Comparison of ENCODE assay signal across 8 mouse cellular contexts in the genomic region with DNA sequence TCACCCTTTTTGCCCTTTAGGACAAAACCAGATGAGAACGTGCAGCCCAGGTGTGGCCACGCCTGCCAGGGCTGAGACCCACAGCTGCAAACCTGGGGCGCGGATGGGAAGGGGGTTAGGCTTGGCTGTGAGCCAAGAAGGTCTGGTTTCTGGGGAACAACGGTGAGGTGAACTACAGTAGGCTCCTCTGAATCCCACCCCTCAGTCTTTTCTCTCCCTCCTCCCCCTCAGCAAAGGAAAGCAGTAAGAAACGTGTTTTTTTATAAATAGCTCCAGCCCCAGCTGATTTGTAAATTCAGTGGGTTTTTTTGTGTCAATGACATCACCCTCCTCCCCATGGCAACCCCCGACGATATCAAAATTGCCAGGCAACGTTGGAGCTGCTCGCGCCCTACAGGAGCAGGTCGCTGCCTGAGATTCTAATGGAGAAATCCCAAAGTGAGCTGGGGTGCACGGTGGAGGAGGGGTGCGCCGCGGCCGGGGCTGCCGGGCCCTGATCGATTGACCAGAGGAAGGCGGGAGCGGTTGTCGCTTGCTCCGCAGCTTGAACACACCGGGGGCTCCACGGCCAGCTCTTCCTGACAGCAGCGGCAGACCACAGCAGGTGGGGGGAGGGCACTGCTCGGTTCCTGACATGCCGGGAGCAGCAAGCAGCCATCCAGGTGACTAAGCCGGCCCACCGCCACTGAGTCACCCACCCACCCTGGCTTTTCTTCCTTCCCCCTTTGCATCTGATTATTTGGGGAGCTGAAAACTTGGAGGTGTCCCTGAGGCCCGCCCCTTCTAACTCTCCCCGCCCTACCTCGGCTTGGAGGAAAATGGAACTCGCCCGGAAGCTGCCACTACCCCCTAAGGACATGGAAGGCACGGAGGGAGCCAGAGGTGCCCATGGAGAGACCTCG. TPM values are rescaled to one million over a fixed set of nuclear protein-coding genes. Genes with fewer than 3 reads are reported as not detected.
DNase-seq lines count a peak whose midpoint lies in the region; ATAC-seq and TF ChIP-seq lines count a peak whose summit lies in the region.

A gene (plus strand): TSS at position 402 of the 902 bp plus-strand sequence.

- no peak within 1 kb of the TSS for H3K27ac ChIP-seq in kidney, postnatal 0 days
- no peak within 1 kb of the TSS for H3K27ac ChIP-seq in forebrain, embryonic 11.5 days (ENCODE audit: low read depth, low read length)
- H3K27ac ChIP-seq in hindbrain, postnatal 0 days, result peak within 1 kb of the TSS; percentile 80
- no peak within 1 kb of the TSS for H3K27ac ChIP-seq in limb, embryonic 13.5 days

- no peak for TF ChIP-seq CTCF in kidney, postnatal 0 days (IDR thresholded peaks at IDR 0.05; ENCODE audit: low read depth)
- no peak for TF ChIP-seq CTCF in hindbrain, postnatal 0 days (IDR thresholded peaks at IDR 0.05; ENCODE audit: low read depth)

- H3K9ac ChIP-seq in kidney, postnatal 0 days (ENCODE audit: low read depth, low read length), result peak within 1 kb of the TSS; percentile 41; the same call in 1 of the 2 replicates
- peak within 1 kb of the TSS; percentile 58 for H3K9ac ChIP-seq in forebrain, embryonic 11.5 days (ENCODE audit: low read length)
- H3K9ac ChIP-seq in hindbrain, postnatal 0 days (replicated peaks; ENCODE audit: low read length), result peak within 1 kb of the TSS; percentile 63
- H3K9ac ChIP-seq in limb, embryonic 13.5 days, result peak within 1 kb of the TSS; percentile 66

- peak within 1 kb of the TSS; percentile 36 for H3K4me3 ChIP-seq in kidney, postnatal 0 days (replicated peaks; ENCODE audit: low read depth, low read length)
- H3K4me3 ChIP-seq in forebrain, embryonic 11.5 days (ENCODE audit: low read depth, low read length), result peak within 1 kb of the TSS; percentile 36
- H3K4me3 ChIP-seq in hindbrain, postnatal 0 days (ENCODE audit: low read length), result peak within 1 kb of the TSS; percentile 52
- H3K4me3 ChIP-seq in limb, embryonic 13.5 days, result peak within 1 kb of the TSS; percentile 46

- H3K36me3 ChIP-seq in kidney, postnatal 0 days (ENCODE audit: insufficient read depth, low read length), result no peaks in the 10 kb centered on the region
- no peaks in the 10 kb centered on the region for H3K36me3 ChIP-seq in forebrain, embryonic 11.5 days (ENCODE audit: control insufficient read depth, insufficient read depth, low read length)
- no peaks in the 10 kb centered on the region for H3K36me3 ChIP-seq in hindbrain, postnatal 0 days (ENCODE audit: insufficient read depth, low read length)
- no peaks in the 10 kb centered on the region for H3K36me3 ChIP-seq in limb, embryonic 13.5 days

- WGBS in kidney, postnatal 0 days, result 3% methylated on average over 37 of the region's 37 CpGs
- under 1% methylated on average over 37 of the region's 37 CpGs for WGBS in forebrain, embryonic 11.5 days
- 2% methylated on average over 37 of the region's 37 CpGs for WGBS in hindbrain, postnatal 0 days
- WGBS in limb, embryonic 13.5 days, result 2% methylated on average over 37 of the region's 37 CpGs

- H3K4me2 ChIP-seq in kidney, postnatal 0 days (ENCODE audit: low read length), result peak within 1 kb of the TSS; percentile 72
- peak within 1 kb of the TSS; percentile 84 for H3K4me2 ChIP-seq in forebrain, embryonic 11.5 days (ENCODE audit: low read depth, low read length, severe bottlenecking)
- H3K4me2 ChIP-seq in hindbrain, postnatal 0 days (ENCODE audit: low read depth, low read length), result peak within 1 kb of the TSS; percentile 86
- H3K4me2 ChIP-seq in limb, embryonic 13.5 days (replicated peaks), result peak within 1 kb of the TSS; percentile 91

- ATAC-seq in kidney, postnatal 0 days (replicated peaks; ENCODE audit: low FRiP score, low read depth), result peak; percentile 23
- peak; percentile 43 for ATAC-seq in forebrain, embryonic 11.5 days (replicated peaks; ENCODE audit: low FRiP score)
- ATAC-seq in hindbrain, postnatal 0 days, result peak; percentile 65
- peak; percentile 24; the same call in 1 of the 2 replicates for ATAC-seq in limb, embryonic 13.5 days (ENCODE audit: low FRiP score, low read depth)

- peaks cover 7% of the 10 kb centered on the region for H3K27me3 ChIP-seq in kidney, postnatal 0 days (ENCODE audit: insufficient read depth, low read length)
- peaks cover 22% of the 10 kb centered on the region for H3K27me3 ChIP-seq in forebrain, embryonic 11.5 days (ENCODE audit: control insufficient read depth, insufficient read depth, low read length)
- no peaks in the 10 kb centered on the region for H3K27me3 ChIP-seq in hindbrain, postnatal 0 days (ENCODE audit: insufficient read depth, low read length)
- H3K27me3 ChIP-seq in limb, embryonic 13.5 days, result peaks cover 31% of the 10 kb centered on the region

- no peak for DNase-seq in kidney, postnatal 0 days (ENCODE audit: low spot score)
- no peak for DNase-seq in kidney, adult 8-10 months
- peak; percentile 78 for DNase-seq in adrenal gland, adult 2 months
- peak; percentile 63 for DNase-seq in forebrain, embryonic 11.5 days (ENCODE audit: low spot score)
- DNase-seq in hindbrain, postnatal 0 days (ENCODE audit: low spot score), result peak; percentile 68
- DNase-seq in retina, postnatal 1 day, result peak; percentile 51
- DNase-seq in gastrocnemius, adult 8-10 months (ENCODE audit: low spot score in 2 of 2), result no peak

- 0 out of 2 replicates have a peak, but pooled peaks cover 5% of the 10 kb centered on the region for H3K4me1 ChIP-seq in kidney, postnatal 0 days (replicated peaks; ENCODE audit: insufficient read depth, low read length)
- H3K4me1 ChIP-seq in forebrain, embryonic 11.5 days (replicated peaks; ENCODE audit: control insufficient read depth, insufficient read depth, low read length), result peaks cover 8% of the 10 kb centered on the region
- H3K4me1 ChIP-seq in hindbrain, postnatal 0 days (ENCODE audit: insufficient read depth, low read length), result peaks cover 19% of the 10 kb centered on the region
- H3K4me1 ChIP-seq in limb, embryonic 13.5 days, result peaks cover 46% of the 10 kb centered on the region

- H3K9me3 ChIP-seq in kidney, postnatal 0 days (replicated peaks; ENCODE audit: low read length), result no peaks in the 10 kb centered on the region
- H3K9me3 ChIP-seq in forebrain, embryonic 11.5 days (ENCODE audit: control insufficient read depth, low read length), result no peaks in the 10 kb centered on the region
- H3K9me3 ChIP-seq in hindbrain, postnatal 0 days (ENCODE audit: low read length), result no peaks in the 10 kb centered on the region
- H3K9me3 ChIP-seq in limb, embryonic 13.5 days, result no peaks in the 10 kb centered on the region

RNA-seq across cellular contexts. Expression of the gene that starts here (rescaled TPM):
- 1.9 and 3.5 TPM in 2 replicates for polyA plus RNA-seq in kidney, postnatal 0 days (2015; fragmentation: Nextera tagmentation; extraction: Ambion mirVana)
- total RNA-seq in adrenal gland, adult 2 months (2021), result 10 to 100 TPM; 12.0 to 22.5 TPM
- 35.3 and 38.7 TPM in 2 replicates for polyA plus RNA-seq in adrenal gland, adult 2 months (2012; rRNA removed)
- polyA plus RNA-seq in forebrain, embryonic 11.5 days (2014; fragmentation: Nextera tagmentation; extraction: Ambion mirVana), result 1.2 and 2.2 TPM in 2 replicates
- 74.6 and 79.0 TPM in 2 replicates for total RNA-seq in hindbrain, postnatal 0 days (2014; rRNA removed)
- polyA plus RNA-seq in hindbrain, postnatal 0 days (2015; fragmentation: Nextera tagmentation; extraction: Ambion mirVana), result 36.5 and 40.8 TPM in 2 replicates
- 1.8 and 3.3 TPM in 2 replicates for polyA plus RNA-seq in limb, embryonic 13.5 days (2015; fragmentation: Nextera tagmentation; extraction: Ambion mirVana)
- total RNA-seq in gastrocnemius, adult 8-10 months (2022), result not detected

Comparison
In these comparisons a context has a peak if more than half of its experiments do, and no peak if none do; other contexts are left out.
1. RNA of the gene that starts here (total RNA-seq): 74.6 to 79.0 TPM in hindbrain, postnatal 0 days and 12.0 to 22.5 TPM in adrenal gland, adult 2 months; not detected in gastrocnemius, adult 8-10 months; every median in the first group is over 10 times any median in the second.
2. DNase-seq: peak in adrenal gland, adult 2 months (single experiment), forebrain, embryonic 11.5 days (single experiment), hindbrain, postnatal 0 days (single experiment) and retina, postnatal 1 day (single experiment); none in kidney, postnatal 0 days (single experiment), kidney, adult 8-10 months (0 of 2) and gastrocnemius, adult 8-10 months (0 of 2).
3. Peak in every context shown above with its lines, with median percentiles within 50 percentile points of each other: ATAC-seq, H3K4me2 ChIP-seq, H3K4me3 ChIP-seq and H3K9ac ChIP-seq.